Mouse (Mus musculus): ENCODE results near the gene Sipa1l3.

Sipa1l3 gene

GRCm38 (mm10) chr7:29518421-29519210 lies at the start of gene Sipa1l3:
Gene Sipa1l3, minus strand, starts transcription at chr7:29518641.
- DNase-seq (ENCODE audit: extremely low spot score, low spot score) = peak; percentile 91

- no peak for DNase-seq (ENCODE audit: extremely low spot score, low spot score)
Measured at GRCm38 (mm10) chr7:29563006-29563405, 44.6 kb upstream of the Sipa1l3 start.

- DNase-seq (ENCODE audit: extremely low spot score, low spot score) = no peak
Measured at GRCm38 (mm10) chr7:29561046-29561445, 42.6 kb upstream of the Sipa1l3 start.

- DNase-seq (ENCODE audit: extremely low spot score, low spot score) = peak; percentile 19
Measured at GRCm38 (mm10) chr7:29559290-29559689, 40.8 kb upstream of the Sipa1l3 start.

DNA sequence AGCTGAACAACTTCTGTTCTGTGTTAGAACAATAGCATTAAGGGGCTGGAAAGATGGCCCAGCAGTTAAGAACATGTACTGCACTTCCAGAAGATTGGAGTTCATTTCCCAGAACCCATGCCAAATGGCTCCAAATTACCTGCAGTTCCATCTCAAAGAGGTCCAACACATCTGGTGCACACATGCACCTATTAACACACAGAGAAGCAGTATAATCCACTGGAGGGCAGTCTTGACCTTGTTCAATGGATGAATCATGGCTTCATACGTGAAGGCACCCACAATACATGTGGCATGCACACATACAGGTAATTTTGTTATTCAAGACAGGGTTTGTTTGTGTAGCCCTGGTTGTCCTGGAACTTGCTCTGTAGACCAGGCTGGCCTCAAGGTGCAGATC lies 40.3 kb upstream of the Sipa1l3 start:
- DNase-seq (ENCODE audit: extremely low spot score, low spot score) = no peak

DNA sequence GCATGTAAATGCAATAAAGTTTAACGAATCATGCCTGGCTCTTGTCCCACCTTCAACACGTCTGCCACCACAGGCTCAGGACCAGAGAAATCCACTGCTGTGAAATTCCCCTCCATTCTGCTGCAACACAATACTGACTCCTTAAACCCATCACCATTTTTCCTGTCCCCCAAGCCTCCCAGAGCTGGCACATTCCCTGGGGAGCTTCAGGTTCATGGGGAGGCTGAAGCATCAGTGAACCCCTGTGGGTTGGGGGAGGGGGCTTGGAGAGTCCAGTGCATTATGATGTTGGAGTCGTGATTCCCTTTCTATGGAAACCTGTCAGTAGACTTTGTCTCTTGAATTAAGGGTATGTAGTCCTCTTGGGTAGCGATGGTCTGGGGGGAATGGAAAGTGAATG lies 37.8 kb upstream of the Sipa1l3 start:
- no peak for DNase-seq (ENCODE audit: extremely low spot score, low spot score)

- DNase-seq (ENCODE audit: extremely low spot score, low spot score) = no peak
Measured at GRCm38 (mm10) chr7:29555521-29555920, 37.1 kb upstream of the Sipa1l3 start.

- no peak for DNase-seq (ENCODE audit: extremely low spot score, low spot score)
Measured at GRCm38 (mm10) chr7:29555051-29555450, 36.6 kb upstream of the Sipa1l3 start.

DNA sequence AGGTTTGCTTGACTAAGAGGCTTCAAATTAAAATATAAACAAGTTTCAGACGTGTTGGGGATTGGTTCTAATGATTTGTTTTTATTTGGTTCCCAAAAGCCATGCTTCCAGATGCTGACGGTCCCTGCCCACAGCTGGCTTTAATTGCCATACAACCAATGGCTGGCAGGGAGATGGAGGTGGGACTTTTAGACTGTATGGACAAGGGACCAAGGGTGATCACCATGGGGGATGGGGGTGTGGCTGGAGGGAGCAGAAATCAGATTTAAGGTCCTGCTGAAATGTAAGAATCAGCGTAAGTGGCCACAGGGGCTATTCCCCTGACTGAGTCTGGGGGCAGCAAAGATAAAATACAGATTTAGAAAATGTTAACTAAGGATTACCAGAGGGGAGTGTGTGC lies 32.2 kb upstream of the Sipa1l3 start:
- no peak for DNase-seq (ENCODE audit: extremely low spot score, low spot score)

DNA sequence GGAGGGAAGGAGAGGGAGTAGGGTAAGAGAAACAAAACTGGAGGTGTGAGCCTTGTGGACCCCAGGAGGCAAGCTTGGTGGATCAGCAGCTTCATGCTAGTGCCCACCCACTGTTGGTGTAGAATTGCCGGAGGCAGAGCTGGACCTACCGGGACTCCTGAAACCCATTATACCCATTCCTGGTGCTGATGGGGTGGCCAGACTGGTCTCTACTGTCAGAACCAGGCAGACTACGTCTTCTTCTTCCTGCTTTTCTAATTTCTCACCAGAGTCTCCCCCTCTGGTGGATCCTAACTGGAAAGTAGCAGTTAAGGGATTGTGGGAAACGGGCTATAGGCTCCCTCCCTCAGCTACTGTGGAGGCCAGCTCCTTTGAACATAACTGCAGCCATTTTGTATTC lies 23.2 kb upstream of the Sipa1l3 start:
- DNase-seq (ENCODE audit: extremely low spot score, low spot score) = no peak

DNA sequence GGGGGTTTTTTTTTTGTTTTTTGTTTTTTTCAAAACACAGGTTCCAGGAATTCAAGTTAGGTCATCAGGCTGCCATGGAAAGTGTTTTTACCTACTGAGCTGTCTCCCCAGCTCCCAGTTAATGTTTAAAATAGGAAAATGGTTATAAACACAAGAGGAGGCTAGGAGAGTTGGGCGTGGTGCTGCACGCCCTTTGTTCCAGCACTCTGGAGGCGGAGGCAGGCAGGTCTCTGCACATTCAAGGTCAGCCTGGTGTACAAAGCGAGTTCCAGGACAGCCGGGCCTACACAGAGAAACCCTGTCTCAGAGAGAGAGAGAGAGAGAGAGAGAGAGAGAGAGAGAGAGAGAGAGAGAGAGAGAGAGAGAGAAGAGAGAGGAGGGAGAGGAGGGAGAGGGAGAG lies 22.7 kb upstream of the Sipa1l3 start:
- DNase-seq (ENCODE audit: extremely low spot score, low spot score) = no peak

DNA sequence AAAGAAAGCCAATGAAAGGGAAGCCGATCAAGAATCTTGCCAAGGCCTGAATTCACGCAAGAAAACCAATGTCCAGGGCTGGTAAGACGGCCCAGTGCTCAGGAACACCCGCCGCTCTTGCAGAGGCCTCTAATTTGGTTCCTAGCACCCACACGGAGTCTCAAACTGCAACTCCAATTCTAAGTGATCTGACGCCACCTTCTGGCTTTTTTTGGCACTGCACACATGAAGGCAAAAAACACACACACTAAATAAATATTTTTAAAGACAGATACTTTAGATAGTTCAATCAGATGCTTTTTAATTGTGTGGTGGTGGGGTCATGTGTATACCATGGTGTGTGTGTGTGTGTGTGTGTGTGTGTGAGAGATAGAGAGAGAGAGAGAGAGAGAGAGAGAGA lies 22.2 kb upstream of the Sipa1l3 start:
- no peak for DNase-seq (ENCODE audit: extremely low spot score, low spot score)

DNA sequence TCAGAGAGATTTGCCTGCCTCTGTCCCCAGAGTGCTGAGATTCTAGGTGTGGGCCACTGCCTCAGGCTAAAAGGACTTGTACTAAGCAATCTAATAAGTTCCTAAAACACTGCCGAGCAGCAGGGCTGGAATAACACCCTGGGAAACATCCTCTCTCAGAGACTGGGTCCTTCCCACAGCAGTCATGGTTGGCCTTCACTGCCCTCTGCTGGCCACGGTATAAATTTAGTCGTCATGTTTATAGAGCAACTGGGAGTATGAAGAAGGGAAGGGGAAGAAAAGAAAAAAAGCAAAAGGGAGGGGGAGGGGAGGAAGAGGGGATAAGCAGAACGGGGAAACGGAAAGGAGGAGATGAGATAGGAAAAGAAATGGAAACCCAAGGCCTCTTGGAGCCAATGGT lies 5.3 kb upstream of the Sipa1l3 start:
- peak; percentile 73 for DNase-seq (ENCODE audit: extremely low spot score, low spot score)

DNA sequence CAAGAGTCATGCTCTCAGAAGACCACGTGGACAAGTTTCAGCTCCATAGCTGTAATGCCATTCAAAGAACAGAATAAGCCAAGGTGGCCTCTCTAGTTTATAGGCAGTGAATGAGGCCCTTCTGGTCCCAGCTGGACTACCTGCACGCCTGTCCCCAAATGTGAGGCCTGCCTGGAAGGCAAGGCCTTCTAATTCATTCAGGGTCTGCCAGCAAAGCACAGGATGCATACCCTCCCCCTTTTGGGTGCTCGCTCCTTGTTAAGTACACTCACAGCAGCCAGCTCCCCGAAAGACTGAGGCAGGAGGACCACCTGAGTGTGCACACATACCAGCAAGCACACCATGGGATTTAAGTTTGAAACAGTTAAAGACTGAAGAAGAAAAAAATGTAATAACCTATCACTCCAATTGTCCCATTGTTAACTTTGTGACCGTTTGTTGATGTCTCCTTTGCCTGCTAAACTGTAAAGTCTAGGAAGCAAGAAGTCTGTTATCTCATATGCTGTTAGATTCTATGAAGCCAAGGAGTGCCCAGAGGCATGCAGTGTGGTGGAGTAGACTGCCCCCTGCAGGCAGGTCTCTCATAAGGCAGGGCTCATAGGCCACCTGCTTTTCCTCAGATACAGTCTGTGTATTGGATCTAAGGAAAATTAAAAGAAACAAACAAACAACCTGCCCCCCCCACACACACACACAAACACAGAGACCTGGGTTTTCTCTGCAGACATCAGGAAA lies 3.6 kb upstream of the Sipa1l3 start:
- peak; percentile 78 for DNase-seq (ENCODE audit: extremely low spot score, low spot score)

DNA sequence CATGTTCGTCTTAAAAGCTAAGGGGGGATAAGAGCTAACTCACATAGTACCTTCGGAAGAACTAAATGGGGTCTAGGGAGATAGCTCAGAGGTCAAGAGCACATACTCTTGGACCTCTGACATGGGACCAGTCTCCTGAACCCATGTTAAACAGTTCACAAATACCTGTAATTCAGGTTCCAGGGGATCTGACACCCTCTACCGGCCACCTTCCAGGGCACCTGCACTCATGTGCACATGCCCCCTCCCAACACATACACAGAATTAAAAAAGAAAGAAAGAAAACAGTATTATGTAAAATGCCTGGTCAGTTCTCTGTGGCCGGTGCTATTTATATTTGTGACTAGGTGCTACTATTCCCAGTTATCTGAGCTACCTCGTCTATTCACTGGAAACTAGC lies 2.9 kb upstream of the Sipa1l3 start:
- no peak for DNase-seq (ENCODE audit: extremely low spot score, low spot score)

DNA sequence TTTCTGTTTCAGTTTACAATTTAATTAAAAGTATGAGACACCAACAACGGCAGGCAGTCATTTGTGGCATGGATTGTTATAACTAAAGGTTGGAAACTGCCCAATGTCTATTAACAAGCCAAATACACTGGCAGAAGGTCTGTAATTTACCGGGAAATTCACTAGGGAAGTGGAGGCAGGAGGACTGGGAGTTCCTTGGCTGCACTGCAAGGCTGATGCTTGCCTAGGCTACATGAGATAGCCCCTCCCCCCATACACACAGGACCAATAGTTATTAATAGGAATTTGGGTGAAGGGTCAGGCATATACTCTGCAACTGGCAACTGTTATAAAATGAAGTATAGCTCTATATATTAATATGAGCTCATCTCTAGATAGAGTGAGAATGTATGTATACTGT lies 2.4 kb upstream of the Sipa1l3 start:
- DNase-seq (ENCODE audit: extremely low spot score, low spot score) = no peak

DNA sequence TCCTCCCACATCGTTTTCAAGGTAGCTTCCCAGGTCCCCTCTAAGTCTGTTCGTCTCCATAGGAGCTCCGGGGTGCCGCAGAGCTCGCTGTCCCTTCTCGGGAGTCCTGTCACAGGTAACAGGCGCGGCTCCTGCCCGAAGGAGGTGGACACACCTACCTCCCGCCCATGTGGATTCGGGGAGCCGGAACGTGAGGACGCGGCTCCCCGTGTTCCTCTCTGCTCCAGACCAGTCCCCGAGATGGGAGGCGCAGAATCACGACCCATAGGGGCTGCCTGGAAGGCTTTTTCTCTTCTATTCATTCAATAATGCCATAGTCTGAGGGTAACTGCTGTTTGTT lies 740 bp upstream of the Sipa1l3 start:
- no peak for DNase-seq (ENCODE audit: extremely low spot score, low spot score)

GRCm38 (mm10) chr7:29518054-29518420 lies 404 bp downstream of the Sipa1l3 start:
- no peak for DNase-seq (ENCODE audit: extremely low spot score, low spot score)

GRCm38 (mm10) chr7:29517178-29517577 lies 1.3 kb downstream of the Sipa1l3 start:
- no peak for DNase-seq (ENCODE audit: extremely low spot score, low spot score)

GRCm38 (mm10) chr7:29515652-29516051 lies 2.8 kb downstream of the Sipa1l3 start:
- DNase-seq (ENCODE audit: extremely low spot score, low spot score) = no peak

DNA sequence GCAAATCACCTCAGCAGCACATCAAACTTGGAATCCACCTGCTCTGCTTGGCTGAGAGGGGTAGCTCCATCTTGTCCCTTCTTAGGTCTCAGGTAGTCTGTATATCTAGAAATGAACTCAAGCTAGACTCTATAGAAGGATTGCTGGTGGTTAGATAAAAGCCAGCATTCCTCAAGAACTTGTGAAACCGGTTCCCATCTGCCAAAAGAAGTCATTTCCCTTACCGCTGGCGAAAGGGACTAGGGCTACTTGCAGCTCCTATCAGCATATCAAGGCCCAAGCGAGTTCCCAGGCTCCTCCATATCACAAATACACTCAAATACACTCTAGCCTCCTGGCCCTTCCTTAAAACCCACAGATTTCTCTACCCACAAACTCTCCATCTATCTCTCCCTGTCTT lies 5.7 kb downstream of the Sipa1l3 start:
- DNase-seq (ENCODE audit: extremely low spot score, low spot score) = no peak

DNA sequence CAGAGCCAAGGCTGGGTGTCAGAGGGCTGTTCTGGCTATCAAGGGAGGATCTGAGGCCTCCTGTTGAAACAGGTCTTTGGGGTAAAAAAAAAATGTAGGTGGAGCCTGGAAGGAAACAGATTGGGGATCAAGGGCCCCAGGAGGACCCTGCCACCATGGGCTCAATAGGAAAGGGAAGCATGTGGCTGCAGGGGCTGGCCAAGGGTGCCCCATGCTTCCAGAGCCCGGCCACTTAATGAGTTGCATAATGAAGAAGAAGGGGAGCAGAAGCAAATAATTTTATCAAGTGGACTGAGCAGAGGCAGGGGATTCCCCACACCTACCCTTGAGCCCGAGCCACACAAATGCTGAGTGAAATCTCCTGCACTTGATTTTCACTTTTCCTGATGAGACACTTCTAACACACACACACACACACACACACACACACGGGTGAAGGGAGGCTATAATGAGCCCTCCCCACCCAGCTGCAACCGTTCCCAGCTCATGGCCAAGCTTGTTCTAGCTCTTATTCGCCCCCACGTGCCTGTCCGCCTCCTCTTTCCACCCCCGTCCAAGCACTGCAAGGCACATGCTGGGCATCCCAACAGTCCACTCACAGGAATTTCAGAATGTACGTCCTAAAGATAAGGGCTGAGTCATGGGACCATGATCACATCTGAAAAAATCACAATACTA lies 6.7 kb downstream of the Sipa1l3 start:
- no peak for DNase-seq (ENCODE audit: extremely low spot score, low spot score)

DNA sequence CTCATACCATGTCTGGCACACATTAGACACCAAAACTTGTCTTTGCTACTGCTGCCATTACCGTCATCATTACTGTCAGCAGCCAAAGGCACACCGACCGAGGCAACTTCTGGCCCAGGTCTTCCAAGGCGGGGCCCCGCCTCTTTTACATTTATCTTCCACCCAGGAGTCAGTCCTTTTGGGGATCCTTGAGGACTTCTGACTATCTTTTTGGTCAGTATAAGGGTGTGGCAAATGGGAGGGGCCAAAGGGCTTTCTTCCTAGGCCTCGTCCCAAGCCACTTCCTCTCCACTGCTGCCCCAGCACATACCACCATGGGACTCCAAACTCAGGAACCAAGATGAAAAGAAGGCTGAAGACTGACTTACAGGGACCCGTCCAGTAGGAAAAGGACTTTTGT lies 9.9 kb downstream of the Sipa1l3 start:
- DNase-seq (ENCODE audit: extremely low spot score, low spot score) = no peak

Measured in neural tube, embryonic 10.5 days (tissue).